Mouse (Mus musculus) ES-Bruce4 (cell line): ENCODE measurements at regions not wholly inside any gene's neighbourhood (a gene's known extent, or its start where the extent isn't known, plus 50 kb on each side); places are given as distances from the start of the nearest gene placed in this dataset.

Experiments
- H3K27ac ChIP-seq: 2 replicates; pipeline ENCODE4 v1.5.1; 2012; ENCODE audit warnings: low read length, inconsistent platforms; ENCODE audit not compliant: insufficient read depth
- H3K27me3 ChIP-seq: 2 replicates; pipeline ENCODE4 v1.6.1; 2012; ENCODE audit warnings: mild to moderate bottlenecking, low read length, inconsistent platforms; ENCODE audit not compliant: control insufficient read depth, poor library complexity, insufficient read depth, severe bottlenecking
- H3K36me3 ChIP-seq: 2 replicates; pipeline ENCODE4 v1.6.1; 2012; ENCODE audit warnings: inconsistent platforms, mild to moderate bottlenecking, low read length, moderate library complexity; ENCODE audit not compliant: control insufficient read depth, poor library complexity, insufficient read depth, severe bottlenecking
- H3K4me1 ChIP-seq: one replicate; pipeline ENCODE4 v1.8.1; 2011; ENCODE audit warnings: low read length; ENCODE audit not compliant: control insufficient read depth, insufficient read depth
- H3K4me3 ChIP-seq: 2 replicates; pipeline ENCODE4 v1.5.1; 2011; ENCODE audit warnings: low read depth, mild to moderate bottlenecking, low read length
- H3K9ac ChIP-seq: 2 replicates; pipeline ENCODE4 v1.6.1; 2012; ENCODE audit warnings: low read depth, mild to moderate bottlenecking, inconsistent platforms; ENCODE audit not compliant: poor library complexity, severe bottlenecking
- H3K9me3 ChIP-seq: replicated peaks from 2 replicates; pipeline ENCODE4 v1.6.1; 2012; ENCODE audit warnings: mild to moderate bottlenecking, low read length, inconsistent platforms; ENCODE audit not compliant: control insufficient read depth, poor library complexity, insufficient read depth, severe bottlenecking
- CTCF ChIP-seq: IDR thresholded peaks from one replicate; pipeline ENCODE4 v1.8.1; 2011; ENCODE audit warnings: low read depth, low read length
- EP300 ChIP-seq: IDR thresholded peaks from 2 replicates; pipeline ENCODE4 v1.6.1; 2011; ENCODE audit warnings: low read depth, low read length; ENCODE audit not compliant: insufficient read depth
- POLR2A ChIP-seq: IDR thresholded peaks from one replicate; pipeline ENCODE4 v1.8.1; 2011; ENCODE audit warnings: low read length; ENCODE audit not compliant: insufficient read depth

GRCm38 (mm10) chr8:15364546-15364945, 318.7 kb upstream of the BB014433 start:
- TF ChIP-seq EP300, result no peak
- no peak for TF ChIP-seq CTCF
- TF ChIP-seq POLR2A, result no peak

DNA sequence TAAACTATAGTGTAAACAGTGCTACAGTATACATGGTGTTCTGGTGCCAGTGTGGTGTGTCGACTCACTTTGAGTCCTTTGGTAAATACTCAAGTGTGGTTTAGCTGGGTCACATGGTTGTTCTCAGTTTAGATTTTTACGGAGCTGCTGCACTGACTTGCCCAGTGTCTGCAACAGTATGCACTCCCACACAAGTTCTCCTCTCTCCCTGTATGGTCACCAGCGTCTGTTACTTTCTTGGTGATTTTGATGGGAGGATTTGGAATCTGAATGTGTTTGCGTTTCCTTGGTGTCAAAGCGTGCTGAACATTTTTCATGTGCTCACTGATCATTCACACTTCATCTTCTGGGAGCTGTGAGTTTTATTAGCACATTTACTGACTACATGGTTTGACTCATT, 298.3 kb upstream of the BB014433 start:
- H3K4me1 ChIP-seq, result no peaks in the 10 kb centered on the region
- TF ChIP-seq EP300 (no peak), CTCF (no peak), POLR2A (no peak)
- H3K4me3 ChIP-seq, result no peak overlapping the region
- H3K27me3 ChIP-seq, result no peaks in the 10 kb centered on the region
- no peaks in the 10 kb centered on the region for H3K36me3 ChIP-seq
- no peak overlapping the region for H3K27ac ChIP-seq
- H3K9me3 ChIP-seq, result no peaks in the 10 kb centered on the region
- no peak overlapping the region for H3K9ac ChIP-seq

More at GRCm38 (mm10) chr8:15364546-15364945, 318.7 kb upstream of the BB014433 start:
- Histone ChIP-seq H3K4me1 (no peaks in the 10 kb centered on the region), H3K9me3 (no peaks in the 10 kb centered on the region), H3K36me3 (no peaks in the 10 kb centered on the region), H3K27ac (no peak overlapping the region), H3K4me3 (no peak overlapping the region), H3K27me3 (no peaks in the 10 kb centered on the region; the same call in none of the 2 replicates), H3K9ac (no peak overlapping the region)

- Histone ChIP-seq H3K4me1 (no peaks in the 10 kb centered on the region), H3K36me3 (no peaks in the 10 kb centered on the region), H3K4me3 (no peak overlapping the region), H3K27ac (no peak overlapping the region), H3K9me3 (no peaks in the 10 kb centered on the region), H3K27me3 (no peaks in the 10 kb centered on the region), H3K9ac (no peak overlapping the region)
- TF ChIP-seq CTCF (no peak), EP300 (no peak), POLR2A (no peak)
Observed at GRCm38 (mm10) chr8:15343616-15344015, 297.7 kb upstream of the BB014433 start.

GRCm38 (mm10) chr8:15334532-15334931, 288.7 kb upstream of the BB014433 start:
- Histone ChIP-seq H3K4me1 (no peaks in the 10 kb centered on the region), H3K4me3 (no peak overlapping the region), H3K27me3 (no peaks in the 10 kb centered on the region; the same call in 1 of the 2 replicates), H3K9ac (no peak overlapping the region), H3K9me3 (no peaks in the 10 kb centered on the region), H3K36me3 (no peaks in the 10 kb centered on the region), H3K27ac (no peak overlapping the region)
- TF ChIP-seq POLR2A (no peak), CTCF (no peak), EP300 (no peak)

DNA sequence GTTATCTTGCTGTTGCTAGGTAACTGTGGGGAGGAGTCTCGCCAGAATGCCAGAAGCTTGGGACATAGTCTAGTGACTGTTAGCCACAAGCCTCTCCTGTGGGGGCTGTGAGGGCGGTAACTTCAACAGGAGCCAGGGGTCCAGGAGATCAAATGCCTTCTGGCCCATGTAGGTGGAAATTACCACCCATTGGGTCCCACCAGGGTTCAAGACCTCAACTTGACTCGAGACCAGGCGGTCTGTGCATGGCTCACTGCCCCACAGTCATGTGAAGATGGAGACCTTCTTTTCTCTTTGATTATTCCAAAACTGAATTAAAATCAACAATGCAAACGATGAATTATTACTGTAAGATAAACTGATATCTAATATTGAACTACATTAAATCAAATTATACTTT, 281.4 kb upstream of the BB014433 start:
- no peaks in the 10 kb centered on the region for H3K36me3 ChIP-seq
- no peak overlapping the region for H3K4me3 ChIP-seq
- H3K27ac ChIP-seq, result no peak overlapping the region
- no peaks in the 10 kb centered on the region for H3K4me1 ChIP-seq
- H3K27me3 ChIP-seq, result 0 out of 2 replicates have a peak, but pooled peaks cover 1% of the 10 kb centered on the region
- no peak overlapping the region for H3K9ac ChIP-seq
- TF ChIP-seq CTCF (no peak), EP300 (no peak), POLR2A (no peak)
- H3K9me3 ChIP-seq, result no peaks in the 10 kb centered on the region

DNA sequence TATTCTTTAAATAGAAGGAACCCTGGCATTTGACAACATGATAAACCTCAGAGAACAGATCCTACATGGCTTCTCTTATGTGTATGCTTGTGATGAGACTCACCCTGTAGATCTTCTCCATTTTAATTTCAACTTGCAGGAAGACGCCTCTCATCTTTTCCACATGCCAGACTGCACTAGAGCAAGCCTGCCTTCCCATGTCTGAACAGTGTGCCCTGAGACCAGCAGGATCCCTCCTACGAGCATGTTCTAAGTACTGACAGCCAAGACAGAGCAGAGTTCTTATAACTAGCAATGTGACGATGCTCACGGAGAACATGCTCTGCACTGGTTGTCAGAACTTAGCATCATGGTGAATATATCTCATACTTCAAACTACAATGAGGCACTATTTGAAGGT, 277.5 kb upstream of the BB014433 start:
- Histone ChIP-seq H3K9ac (no peak overlapping the region), H3K9me3 (no peaks in the 10 kb centered on the region), H3K36me3 (no peaks in the 10 kb centered on the region), H3K4me3 (no peak overlapping the region), H3K4me1 (no peaks in the 10 kb centered on the region), H3K27ac (no peak overlapping the region), H3K27me3 (0 out of 2 replicates have a peak, but pooled peaks cover 1% of the 10 kb centered on the region)
- TF ChIP-seq EP300 (no peak), CTCF (no peak), POLR2A (no peak)
